Mouse (Mus musculus) megakaryocyte, adult 5-6 weeks (primary cell): ENCODE results near the gene Fam155a. TPM values are rescaled to one million over a fixed set of nuclear protein-coding genes. Genes with fewer than 3 reads are reported as not detected.
"Not testable (repeated sequence)": the region's sequence is repeated elsewhere in the genome, so short reads cannot be mapped to it uniquely, and the experiment has no call there.

Experiments
- ATAC-seq: 2 replicates; pipeline ENCODE4 v1.8.0; 2016; ENCODE audit warnings: mild to moderate bottlenecking, inconsistent platforms; ENCODE audit not compliant: poor library complexity, severe bottlenecking
- total RNA-seq, 2 experiments: library from RNA; stranded (forward) in 1 of 2; stranded (reverse) in 1 of 2; fragments of 153-499, 151-499 nt in 1 of 2; fragments of 221-1000, 200-1000 nt in 1 of 2; gene quantifications; 2 replicates each; pipeline versions ENCODE4 v1.2.3 to v1.2.4; 2015 to 2017

Gene Fam155a
- total RNA-seq, 2 experiments from 2014 or later: not detected

GRCm38 (mm10) chr8:9692370-9692769, 78.6 kb downstream of the Fam155a start:
- ATAC-seq: no peak

GRCm38 (mm10) chr8:9660014-9660413, 110.9 kb downstream of the Fam155a start:
- not testable (repeated sequence) for ATAC-seq

GRCm38 (mm10) chr8:9656901-9657300, 114.1 kb downstream of the Fam155a start:
- no peak for ATAC-seq

GRCm38 (mm10) chr8:9654826-9655225, 116.1 kb downstream of the Fam155a start:
- no peak for ATAC-seq

GRCm38 (mm10) chr8:9653643-9654042, 117.3 kb downstream of the Fam155a start:
- ATAC-seq: no peak

- ATAC-seq: no peak
Observed at GRCm38 (mm10) chr8:9638162-9638561, 132.8 kb downstream of the Fam155a start.

GRCm38 (mm10) chr8:9635240-9635639, 135.7 kb downstream of the Fam155a start:
- no peak for ATAC-seq

GRCm38 (mm10) chr8:9607086-9607701, 163.8 kb downstream of the Fam155a start:
- ATAC-seq: no peak

GRCm38 (mm10) chr8:9596003-9596402, 175.0 kb downstream of the Fam155a start:
- no peak for ATAC-seq

GRCm38 (mm10) chr8:9581836-9582235, 189.1 kb downstream of the Fam155a start:
- no peak for ATAC-seq

- ATAC-seq: no peak
Observed at GRCm38 (mm10) chr8:9580192-9580591, 190.8 kb downstream of the Fam155a start.

- no peak for ATAC-seq
Observed at GRCm38 (mm10) chr8:9571977-9572376, 199.0 kb downstream of the Fam155a start.

- ATAC-seq: no peak
Observed at GRCm38 (mm10) chr8:9569516-9570170, 201.3 kb downstream of the Fam155a start.

- no peak for ATAC-seq
Observed at GRCm38 (mm10) chr8:9549199-9549598, 221.8 kb downstream of the Fam155a start.

GRCm38 (mm10) chr8:9547558-9547954, 223.4 kb downstream of the Fam155a start:
- no peak for ATAC-seq

GRCm38 (mm10) chr8:9546919-9547557, 223.9 kb downstream of the Fam155a start:
- no peak for ATAC-seq

GRCm38 (mm10) chr8:9546429-9546828, 224.5 kb downstream of the Fam155a start:
- ATAC-seq: no peak

GRCm38 (mm10) chr8:9545665-9546064, 225.3 kb downstream of the Fam155a start:
- ATAC-seq: no peak

GRCm38 (mm10) chr8:9535730-9536372, 235.1 kb downstream of the Fam155a start:
- no peak for ATAC-seq

GRCm38 (mm10) chr8:9526515-9526914, 244.4 kb downstream of the Fam155a start:
- no peak for ATAC-seq

- no peak for ATAC-seq
Observed at GRCm38 (mm10) chr8:9521577-9521976, 249.4 kb downstream of the Fam155a start.

GRCm38 (mm10) chr8:9500751-9501150, 270.2 kb downstream of the Fam155a start:
- ATAC-seq: no peak
